In the genomic region with DNA sequence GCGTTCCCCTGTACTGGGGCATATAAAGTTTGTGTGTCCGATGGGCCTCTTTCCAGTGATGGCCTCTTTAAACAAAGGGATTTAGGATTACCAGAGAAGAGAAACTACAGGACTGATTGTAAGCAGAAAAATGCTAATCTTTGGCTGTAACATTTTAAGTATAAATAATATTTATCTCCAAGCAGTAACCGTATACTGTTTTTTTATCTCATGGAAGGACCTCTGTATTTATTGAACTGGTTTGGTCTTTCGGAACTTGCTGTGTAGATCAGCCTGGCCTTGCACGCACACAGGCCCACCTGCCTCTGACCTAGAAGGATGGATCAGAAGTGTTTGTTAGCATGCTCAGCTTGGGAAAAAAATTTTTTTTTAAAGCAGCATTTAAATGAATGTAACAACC, we compare ENCODE assay signal across 18 mouse cellular contexts.
DNase-seq lines count a peak whose midpoint lies in the region; ATAC-seq and TF ChIP-seq lines count a peak whose summit lies in the region.
"Had no signal": no experiment of that assay in that cellular context is flagged by ENCODE, and none has a peak within 500 bp of the region (broad histone marks: within the 10 kb centered on the region; RNA-seq: fewer than 3 reads in every experiment).

No protein-coding gene starts in this region.

- no peak for DNase-seq in heart, adult 9 months (ENCODE audit: low spot score in 2 of 2)
- no peak for DNase-seq in spleen, adult 2 months (ENCODE audit: low read depth in 1 of 2, low spot score in 2 of 2)
- DNase-seq in spleen, postnatal 14 days (ENCODE audit: low spot score in 2 of 2) = no peak
- no peak for DNase-seq in thymus, postnatal 14 days
- DNase-seq in midbrain, embryonic 11.5 days (ENCODE audit: low spot score, missing footprints) = no peak
- DNase-seq: cerebellum, postnatal 14 days; kidney, postnatal 25 days; left cerebral cortex, postnatal 4 days; right cerebral cortex, adult 18-20 months; thymus, adult 2 months had no signal

- WGBS in heart, embryonic 12.5 days = 86% methylated on average over 5 of the region's 5 CpGs
- 82% methylated on average over 5 of the region's 5 CpGs for WGBS in spleen, adult 2 months
- 62% methylated on average over 5 of the region's 5 CpGs for WGBS in liver, embryonic 12.5 days (ENCODE audit: insufficient replicate concordance)
- WGBS in midbrain, embryonic 11.5 days = 88% methylated on average over 5 of the region's 5 CpGs

- TF ChIP-seq CTCF in spleen, adult 2 months (IDR thresholded peaks at IDR 0.05; ENCODE audit: extremely low read depth, insufficient read depth, insufficient read length, insufficient replicate concordance) = no peak

- H3K27ac ChIP-seq in heart, embryonic 12.5 days (ENCODE audit: poor library complexity, severe bottlenecking) = 0 out of 2 replicates have a peak overlapping the region, but pooled peaks have one; percentile 64
- peak overlapping the region; percentile 66 for H3K27ac ChIP-seq in spleen, adult 2 months (ENCODE audit: insufficient read depth, low read length)
- peak overlapping the region; percentile 97 for H3K27ac ChIP-seq in liver, embryonic 12.5 days
- H3K27ac ChIP-seq in midbrain, embryonic 11.5 days (ENCODE audit: low read depth, low read length) = no peak overlapping the region
- H3K27ac ChIP-seq: embryonic facial prominence, embryonic 13.5 days; hindbrain, embryonic 10.5 days; hindbrain, postnatal 0 days; midbrain, embryonic 12.5 days; neural tube, embryonic 12.5 days had no signal

- no peaks in the 10 kb centered on the region for H3K27me3 ChIP-seq in heart, embryonic 12.5 days (replicated peaks)
- no peaks in the 10 kb centered on the region for H3K27me3 ChIP-seq in spleen, adult 2 months (ENCODE audit: control insufficient read depth, insufficient read depth, low read length)
- H3K27me3 ChIP-seq in liver, embryonic 12.5 days (replicated peaks) = no peaks in the 10 kb centered on the region
- no peaks in the 10 kb centered on the region for H3K27me3 ChIP-seq in myocyte (ENCODE audit: control insufficient read depth, insufficient read depth, insufficient read length)
- H3K27me3 ChIP-seq in midbrain, embryonic 11.5 days (ENCODE audit: control insufficient read depth, insufficient read depth, low read length) = no peaks in the 10 kb centered on the region
- H3K27me3 ChIP-seq: embryonic facial prominence, embryonic 13.5 days; midbrain, embryonic 12.5 days; neural tube, embryonic 12.5 days had no signal

- H3K4me1 ChIP-seq in heart, embryonic 12.5 days (replicated peaks) = no peaks in the 10 kb centered on the region
- peaks cover 7% of the 10 kb centered on the region; the same call in 1 of the 2 replicates for H3K4me1 ChIP-seq in spleen, adult 2 months (ENCODE audit: control insufficient read depth, insufficient read depth, insufficient read length)
- H3K4me1 ChIP-seq in liver, embryonic 12.5 days = peaks cover 59% of the 10 kb centered on the region
- H3K4me1 ChIP-seq in midbrain, embryonic 11.5 days (ENCODE audit: control insufficient read depth, insufficient read depth, low read length) = no peaks in the 10 kb centered on the region
- H3K4me1 ChIP-seq: embryonic facial prominence, embryonic 13.5 days; hindbrain, embryonic 10.5 days; midbrain, embryonic 12.5 days; neural tube, embryonic 12.5 days had no signal

- H3K9ac ChIP-seq in heart, embryonic 12.5 days = no peak overlapping the region
- peak overlapping the region; percentile 60 for H3K9ac ChIP-seq in liver, embryonic 12.5 days
- no peak overlapping the region for H3K9ac ChIP-seq in midbrain, embryonic 11.5 days (ENCODE audit: low read length)
- H3K9ac ChIP-seq: embryonic facial prominence, embryonic 13.5 days; midbrain, embryonic 12.5 days; neural tube, embryonic 12.5 days had no signal

- no peak for TF ChIP-seq POLR2A in spleen, adult 2 months (IDR thresholded peaks at IDR 0.05; ENCODE audit: low read depth, low read length)
- no peak for TF ChIP-seq POLR2A in myocyte (IDR thresholded peaks at IDR 0.05; ENCODE audit: insufficient read length, low read depth)

- ATAC-seq in heart, embryonic 12.5 days (ENCODE audit: insufficient number of reproducible peaks, low FRiP score) = no peak
- ATAC-seq in liver, embryonic 12.5 days = no peak
- no peak for ATAC-seq in midbrain, embryonic 11.5 days (ENCODE audit: low FRiP score)
- ATAC-seq: hindbrain, postnatal 0 days had no signal

- H3K4me3 ChIP-seq in heart, embryonic 12.5 days = no peak overlapping the region
- no peak overlapping the region for H3K4me3 ChIP-seq in spleen, adult 2 months (ENCODE audit: extremely low read depth, insufficient read depth, insufficient read length)
- H3K4me3 ChIP-seq in liver, embryonic 12.5 days = no peak overlapping the region
- no peak overlapping the region for H3K4me3 ChIP-seq in myocyte
- no peak overlapping the region for H3K4me3 ChIP-seq in midbrain, embryonic 11.5 days (ENCODE audit: low read depth, low read length)
- H3K4me3 ChIP-seq: embryonic facial prominence, embryonic 13.5 days; hindbrain, embryonic 10.5 days; midbrain, embryonic 12.5 days; neural tube, embryonic 12.5 days had no signal

- peaks cover 6% of the 10 kb centered on the region; the same call in 1 of the 2 replicates for H3K36me3 ChIP-seq in heart, embryonic 12.5 days
- H3K36me3 ChIP-seq in spleen, adult 2 months (ENCODE audit: control insufficient read depth, insufficient read depth, low read length) = no peaks in the 10 kb centered on the region
- peaks cover 32% of the 10 kb centered on the region for H3K36me3 ChIP-seq in liver, embryonic 12.5 days
- no peaks in the 10 kb centered on the region for H3K36me3 ChIP-seq in myocyte (ENCODE audit: control insufficient read depth, insufficient read depth)
- H3K36me3 ChIP-seq in midbrain, embryonic 11.5 days (ENCODE audit: control insufficient read depth, insufficient read depth, low read length) = no peaks in the 10 kb centered on the region
- H3K36me3 ChIP-seq: neural tube, embryonic 12.5 days had no signal

- peaks cover 12% of the 10 kb centered on the region for H3K79me2 ChIP-seq in myocyte (ENCODE audit: control insufficient read depth, insufficient read depth)

- no peak overlapping the region for H3ac ChIP-seq in myocyte (ENCODE audit: control insufficient read depth, insufficient read length)

- no peaks in the 10 kb centered on the region for H3K9me3 ChIP-seq in heart, embryonic 12.5 days (replicated peaks)
- no peaks in the 10 kb centered on the region for H3K9me3 ChIP-seq in liver, embryonic 12.5 days (replicated peaks)
- H3K9me3 ChIP-seq in midbrain, embryonic 11.5 days (ENCODE audit: control insufficient read depth, low read length) = no peaks in the 10 kb centered on the region
- H3K9me3 ChIP-seq: embryonic facial prominence, embryonic 13.5 days; hindbrain, embryonic 10.5 days; midbrain, embryonic 12.5 days; neural tube, embryonic 12.5 days had no signal

- H3K4me2 ChIP-seq in heart, embryonic 12.5 days = no peak overlapping the region
- peak overlapping the region; percentile 58 for H3K4me2 ChIP-seq in liver, embryonic 12.5 days
- peak overlapping the region; percentile 63 for H3K4me2 ChIP-seq in myocyte (ENCODE audit: low read depth)
- H3K4me2 ChIP-seq in midbrain, embryonic 11.5 days = no peak overlapping the region
- H3K4me2 ChIP-seq: embryonic facial prominence, embryonic 13.5 days; midbrain, embryonic 12.5 days; neural tube, embryonic 12.5 days had no signal

TF ChIP-seq in myocyte, 11 proteins besides CTCF, POLR2A, EP300 and RAD21:
- TF ChIP-seq MAX (IDR thresholded peaks at IDR 0.05; ENCODE audit: low read depth) (no peak), MYOD1 (IDR thresholded peaks at IDR 0.05; ENCODE audit: control insufficient read depth in 1 of 3, insufficient read length in 2 of 3, low read depth in 2 of 3) (no peak), SRF (IDR thresholded peaks at IDR 0.05; ENCODE audit: control insufficient read depth, insufficient read length, low read depth) (no peak), CEBPB (IDR thresholded peaks at IDR 0.05; ENCODE audit: insufficient read depth, poor library complexity, severe bottlenecking) (no peak), POLR2AphosphoS2 (IDR thresholded peaks at IDR 0.05; ENCODE audit: insufficient read length, low read depth) (no peak)

Comparison
In these comparisons a context has a peak if more than half of its experiments do, and no peak if none do; other contexts are left out.
1. H3K4me2 ChIP-seq: peak in liver, embryonic 12.5 days (single experiment) and myocyte (single experiment); none in heart, embryonic 12.5 days (single experiment) and midbrain, embryonic 11.5 days (single experiment).